Comparison of ENCODE assay signal across 8 mouse cellular contexts in genomic region chr9:102779493-102779892, GRCm38 (mm10). TPM values are rescaled to one million over a fixed set of nuclear protein-coding genes. Genes with fewer than 3 reads are reported as not detected.
DNase-seq lines count a peak whose midpoint lies in the region; ATAC-seq and TF ChIP-seq lines count a peak whose summit lies in the region.

No protein-coding gene starts in this region.

- H3K36me3 ChIP-seq in hindbrain, embryonic 14.5 days (replicated peaks; ENCODE audit: control insufficient read depth, insufficient read depth), result no peaks in the 10 kb centered on the region

- TF ChIP-seq CTCF in Patski (IDR thresholded peaks at IDR 0.05), result peak; percentile 98

- H3K9ac ChIP-seq in hindbrain, embryonic 14.5 days, result no peak overlapping the region

- H3K9me3 ChIP-seq in hindbrain, embryonic 14.5 days (ENCODE audit: control insufficient read depth, low read length), result no peaks in the 10 kb centered on the region

- H3K27me3 ChIP-seq in Patski, result no peaks in the 10 kb centered on the region
- no peaks in the 10 kb centered on the region for H3K27me3 ChIP-seq in hindbrain, embryonic 14.5 days (ENCODE audit: control insufficient read depth, insufficient read depth, low read length)

- peaks cover 3% of the 10 kb centered on the region; the same call in 1 of the 2 replicates for H3K4me1 ChIP-seq in hindbrain, embryonic 14.5 days (replicated peaks; ENCODE audit: control insufficient read depth, insufficient read depth, low read length)

- no peak overlapping the region for H3K4me3 ChIP-seq in hindbrain, embryonic 14.5 days (replicated peaks; ENCODE audit: low read length)

- peak; percentile 78 for ATAC-seq in Patski
- peak; percentile 59; the same call in 1 of the 2 replicates for ATAC-seq in hindbrain, embryonic 14.5 days (ENCODE audit: low FRiP score)

- WGBS in hindbrain, embryonic 14.5 days, result 6% methylated on average over 15 of the region's 15 CpGs

- in situ Hi-C loops in Patski (cut with MboI; ENCODE audit: low pct_unique_long_range_greater_than_20kb), result loop anchor here (5.0 kb wide), 2 partner anchors 47 to 132 kb away; no protein-coding TSS in a partner anchor

- H3K4me2 ChIP-seq in hindbrain, embryonic 14.5 days (replicated peaks), result no peak overlapping the region

- POLR2A ChIA-PET in Patski (lab: Charles Lee), result interaction anchor here (0.6 to 10.3 kb wide), 7 partner anchors 15 to 236 kb away, joined by 3 to 312 read pairs (median 3); partner anchors contain the start of gene Amotl2

- H3K27ac ChIP-seq in hindbrain, embryonic 14.5 days, result no peak overlapping the region

- DNase-seq in Patski (ENCODE audit: low read depth, low spot score), result no peak
- peak; percentile 75 for DNase-seq in cerebellum, adult 9-11 months
- DNase-seq in frontal cortex, postnatal 36 days (ENCODE audit: low spot score in 2 of 2), result peak; percentile 51 to 58
- DNase-seq in hindbrain, embryonic 14.5 days (ENCODE audit: low spot score), result peak; percentile 59
- peak; percentile 66 to 73 for DNase-seq in layer of hippocampus, postnatal 14 days (ENCODE audit: low spot score in 2 of 2)
- DNase-seq in lung, postnatal 10 days, result peak; percentile 98
- peak; percentile 72 for DNase-seq in right cerebral cortex, adult 18-20 months
- DNase-seq in urinary bladder, postnatal 10 days (ENCODE audit: low spot score), result peak; percentile 79

- CTCF ChIA-PET in Patski (lab: Charles Lee), result interaction anchor here (0.6 to 5.7 kb wide), 21 partner anchors 9 to 144 kb away, joined by 3 to 71 read pairs (median 4); no protein-coding TSS in a partner anchor

RNA-seq across cellular contexts. Expression of gene Ryk, which starts 55.2 kb away (rescaled TPM):
- polyA plus RNA-seq in Patski (2021), result 141 TPM
- polyA plus RNA-seq in hindbrain, embryonic 14.5 days (2014; fragmentation: Nextera tagmentation; extraction: Ambion mirVana), result 14.1 and 14.5 TPM in 2 replicates
- 10 to 100 TPM; 36.0 to 40.0 TPM for total RNA-seq in layer of hippocampus, postnatal 14 days (2021)
